In the genomic region with DNA sequence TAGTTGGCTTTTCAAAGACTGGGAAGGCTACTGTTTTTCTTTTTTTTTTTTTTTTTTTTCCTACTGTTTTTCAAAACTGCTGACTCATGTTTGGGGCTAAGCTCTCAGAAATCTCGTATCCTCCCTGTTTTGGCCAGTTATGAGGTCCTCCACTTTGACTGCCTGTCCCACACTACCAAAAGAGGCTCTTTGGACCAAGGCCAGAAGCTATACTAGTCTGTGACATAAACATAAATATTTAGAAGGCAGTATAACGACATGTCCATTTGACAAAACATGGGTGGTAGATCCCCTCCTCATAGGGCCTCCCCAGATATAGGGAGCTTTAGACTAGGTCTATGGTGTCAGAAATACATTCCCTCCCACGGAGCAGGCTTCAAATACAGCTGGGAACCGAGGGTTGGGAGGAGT, we compare ENCODE assay signal across 19 mouse cellular contexts. TPM values are rescaled to one million over a fixed set of nuclear protein-coding genes. Genes with fewer than 3 reads are reported as not detected.
DNase-seq lines count a peak whose midpoint lies in the region; ATAC-seq and TF ChIP-seq lines count a peak whose summit lies in the region.
"Had no signal": no experiment of that assay in that cellular context is flagged by ENCODE, and none has a peak within 500 bp of the region (broad histone marks: within the 10 kb centered on the region; RNA-seq: fewer than 3 reads in every experiment).

No protein-coding gene starts in this region.

- no peaks in the 10 kb centered on the region for H3K9me3 ChIP-seq in kidney, embryonic 15.5 days (replicated peaks)
- no peaks in the 10 kb centered on the region for H3K9me3 ChIP-seq in intestine, embryonic 15.5 days
- H3K9me3 ChIP-seq in hindbrain, embryonic 12.5 days (replicated peaks) = no peaks in the 10 kb centered on the region
- H3K9me3 ChIP-seq: forebrain, embryonic 13.5 days; limb, embryonic 13.5 days had no signal

- TF ChIP-seq CTCF in testis, adult 2 months (IDR thresholded peaks at IDR 0.05; ENCODE audit: control insufficient read depth, insufficient read depth, insufficient replicate concordance, low read depth, low read length) = no peak

- no peaks in the 10 kb centered on the region for H3K36me3 ChIP-seq in kidney, embryonic 15.5 days
- no peaks in the 10 kb centered on the region for H3K36me3 ChIP-seq in testis, adult 2 months (ENCODE audit: control insufficient read depth, insufficient read depth, low read length)
- no peaks in the 10 kb centered on the region for H3K36me3 ChIP-seq in intestine, embryonic 15.5 days
- no peaks in the 10 kb centered on the region for H3K36me3 ChIP-seq in hindbrain, embryonic 12.5 days
- H3K36me3 ChIP-seq: heart, embryonic 10.5 days; limb, embryonic 13.5 days had no signal

- DNase-seq in kidney, postnatal 4 days = no peak
- no peak for DNase-seq in testis, postnatal 14 days (ENCODE audit: low spot score)
- no peak for DNase-seq in right cerebral cortex, postnatal 14 days
- no peak for DNase-seq in thymus, adult 18-20 months
- DNase-seq: adrenal gland, adult 2 months; cerebellum, adult 11 months; cerebellum, postnatal 25 days; heart, postnatal 14 days; kidney, postnatal 10 days had no signal

- peak overlapping the region; percentile 66 for H3K27ac ChIP-seq in kidney, embryonic 15.5 days
- 0 out of 2 replicates have a peak overlapping the region, but pooled peaks have one; percentile 37 for H3K27ac ChIP-seq in testis, adult 2 months (ENCODE audit: control insufficient read depth, insufficient read depth, low read depth, low read length)
- H3K27ac ChIP-seq in intestine, embryonic 15.5 days = 0 out of 2 replicates have a peak overlapping the region, but pooled peaks have one; percentile 6
- H3K27ac ChIP-seq in hindbrain, embryonic 12.5 days = no peak overlapping the region
- H3K27ac ChIP-seq: forebrain, embryonic 13.5 days; heart, embryonic 10.5 days; limb, embryonic 13.5 days had no signal

- no peak overlapping the region for H3K4me2 ChIP-seq in kidney, embryonic 15.5 days
- H3K4me2 ChIP-seq in intestine, embryonic 15.5 days (replicated peaks) = no peak overlapping the region
- H3K4me2 ChIP-seq in hindbrain, embryonic 12.5 days (replicated peaks) = no peak overlapping the region
- H3K4me2 ChIP-seq: forebrain, embryonic 13.5 days; limb, embryonic 13.5 days had no signal

- WGBS in kidney, embryonic 15.5 days = 36% methylated on average over 4 of the region's 4 CpGs
- WGBS in intestine, embryonic 15.5 days = 30% methylated on average over 4 of the region's 4 CpGs
- 72% methylated on average over 4 of the region's 4 CpGs for WGBS in hindbrain, embryonic 12.5 days

- no peak for TF ChIP-seq POLR2A in testis, adult 2 months (IDR thresholded peaks at IDR 0.05; ENCODE audit: control insufficient read depth, low read depth, low read length)

- peak; percentile 49; the same call in 1 of the 2 replicates for ATAC-seq in kidney, embryonic 15.5 days (replicated peaks; ENCODE audit: low FRiP score)
- ATAC-seq in intestine, embryonic 15.5 days = peak; percentile 76
- ATAC-seq in hindbrain, embryonic 12.5 days (ENCODE audit: low FRiP score) = no peak
- ATAC-seq: forebrain, embryonic 13.5 days; hindbrain, embryonic 16.5 days; midbrain, embryonic 16.5 days had no signal

- no peak overlapping the region for H3K4me3 ChIP-seq in kidney, embryonic 15.5 days (replicated peaks)
- H3K4me3 ChIP-seq in testis, adult 2 months (ENCODE audit: control insufficient read depth, low read depth, low read length) = no peak overlapping the region
- H3K4me3 ChIP-seq in intestine, embryonic 15.5 days (replicated peaks) = no peak overlapping the region
- no peak overlapping the region for H3K4me3 ChIP-seq in hindbrain, embryonic 12.5 days
- H3K4me3 ChIP-seq: forebrain, embryonic 13.5 days; heart, embryonic 10.5 days; limb, embryonic 13.5 days; megakaryocyte, embryonic 14.5 days had no signal

- H3K27me3 ChIP-seq in kidney, embryonic 15.5 days = no peaks in the 10 kb centered on the region
- H3K27me3 ChIP-seq in testis, adult 2 months (ENCODE audit: control insufficient read depth, insufficient read depth, low read length) = no peaks in the 10 kb centered on the region
- H3K27me3 ChIP-seq in intestine, embryonic 15.5 days (replicated peaks) = no peaks in the 10 kb centered on the region
- H3K27me3 ChIP-seq in hindbrain, embryonic 12.5 days = no peaks in the 10 kb centered on the region
- H3K27me3 ChIP-seq: forebrain, embryonic 13.5 days; limb, embryonic 13.5 days had no signal

- H3K9ac ChIP-seq in kidney, embryonic 15.5 days = no peak overlapping the region
- H3K9ac ChIP-seq in intestine, embryonic 15.5 days = no peak overlapping the region
- no peak overlapping the region for H3K9ac ChIP-seq in hindbrain, embryonic 12.5 days
- H3K9ac ChIP-seq: forebrain, embryonic 13.5 days; limb, embryonic 13.5 days had no signal

- peaks cover 39% of the 10 kb centered on the region for H3K4me1 ChIP-seq in kidney, embryonic 15.5 days
- H3K4me1 ChIP-seq in testis, adult 2 months (ENCODE audit: control insufficient read depth, insufficient read depth, low read length) = no peaks in the 10 kb centered on the region; the same call in 1 of the 2 replicates
- H3K4me1 ChIP-seq in intestine, embryonic 15.5 days (replicated peaks) = 0 out of 2 replicates have a peak, but pooled peaks cover 9% of the 10 kb centered on the region
- H3K4me1 ChIP-seq in hindbrain, embryonic 12.5 days = peaks cover 3% of the 10 kb centered on the region; the same call in 1 of the 2 replicates
- H3K4me1 ChIP-seq: forebrain, embryonic 13.5 days had no signal

RNA-seq across cellular contexts. Expression of gene Fbxo21, which starts 8.9 kb away (rescaled TPM):
- polyA plus RNA-seq in kidney, embryonic 15.5 days (2015; fragmentation: Nextera tagmentation; extraction: Ambion mirVana) = 75.7 and 78.9 TPM in 2 replicates
- 40.4 and 51.1 TPM in 2 replicates for polyA plus RNA-seq in testis, adult 2 months (2012; rRNA removed)
- 56.1 and 56.7 TPM in 2 replicates for polyA plus RNA-seq in intestine, embryonic 15.5 days (2015; fragmentation: Nextera tagmentation; extraction: Ambion mirVana)
- polyA plus RNA-seq in hindbrain, embryonic 12.5 days (2016; fragmentation: Nextera tagmentation; extraction: Ambion mirVana) = 132 and 133 TPM in 2 replicates

RNA-seq across cellular contexts. Expression of gene Tesc, which starts 59.9 kb away (rescaled TPM):
- polyA plus RNA-seq in kidney, embryonic 15.5 days (2015; fragmentation: Nextera tagmentation; extraction: Ambion mirVana) = 17.1 and 18.6 TPM in 2 replicates
- 2.7 and 3.3 TPM in 2 replicates for polyA plus RNA-seq in testis, adult 2 months (2012; rRNA removed)
- 3.3 and 4.7 TPM in 2 replicates for polyA plus RNA-seq in intestine, embryonic 15.5 days (2015; fragmentation: Nextera tagmentation; extraction: Ambion mirVana)
- 0.53 and 0.56 TPM in 2 replicates for polyA plus RNA-seq in hindbrain, embryonic 12.5 days (2016; fragmentation: Nextera tagmentation; extraction: Ambion mirVana)
